Mouse (Mus musculus): ENCODE data around the gene Lcmt1. TPM values are rescaled to one million over a fixed set of nuclear protein-coding genes. Genes with fewer than 3 reads are reported as not detected.
A peak's percentile ranks its signal among the peaks of the same experiment; 100 is the strongest.

The Lcmt1 gene
- polyA plus RNA-seq, 1 experiment from 2014 or later: 50.2 TPM

GRCm38 (mm10) chr7:123453066-123453465 is 83.5 kb downstream of the Lcmt1 start:
- no peaks in the 10 kb centered on the region for H3K36me3 ChIP-seq
- H3K9me3 ChIP-seq: no peaks in the 10 kb centered on the region
- DNase-seq (ENCODE audit: low spot score): peak; percentile 42
- H3K4me3 ChIP-seq: no peak overlapping the region
- H3K27me3 ChIP-seq (ENCODE audit: insufficient read depth, poor library complexity, severe bottlenecking): no peaks in the 10 kb centered on the region
- no peak overlapping the region for H3K27ac ChIP-seq
- H3K4me1 ChIP-seq: peaks cover 7% of the 10 kb centered on the region; the same call in 1 of the 2 replicates
- WGBS: 68% methylated on average over 8 of the region's 8 CpGs

GRCm38 (mm10) chr7:123455088-123455487 is 85.5 kb downstream of the Lcmt1 start:
- 87% methylated on average over 3 of the region's 3 CpGs for WGBS

GRCm38 (mm10) chr7:123458309-123458708 is 88.7 kb downstream of the Lcmt1 start:
- DNase-seq (ENCODE audit: low spot score): no peak
- peaks cover 15% of the 10 kb centered on the region for H3K4me1 ChIP-seq
- 70% methylated on average over 4 of the region's 4 CpGs for WGBS

More at GRCm38 (mm10) chr7:123455088-123455487, 85.5 kb downstream of the Lcmt1 start:
- peaks cover 7% of the 10 kb centered on the region; the same call in 1 of the 2 replicates for H3K4me1 ChIP-seq
- DNase-seq (ENCODE audit: low spot score): no peak
- no peaks in the 10 kb centered on the region for H3K36me3 ChIP-seq
- no peaks in the 10 kb centered on the region for H3K27me3 ChIP-seq (ENCODE audit: insufficient read depth, poor library complexity, severe bottlenecking)
- no peak overlapping the region for H3K4me3 ChIP-seq
- no peaks in the 10 kb centered on the region for H3K9me3 ChIP-seq
- no peak overlapping the region for H3K27ac ChIP-seq

GRCm38 (mm10) chr7:123459247-123459646 is 89.7 kb downstream of the Lcmt1 start:
- no peak for DNase-seq (ENCODE audit: low spot score)
- Histone ChIP-seq H3K4me3 (no peak overlapping the region), H3K27me3 (ENCODE audit: insufficient read depth, poor library complexity, severe bottlenecking) (0 out of 2 replicates have a peak, but pooled peaks cover 1% of the 10 kb centered on the region), H3K4me1 (peaks cover 12% of the 10 kb centered on the region), H3K9me3 (no peaks in the 10 kb centered on the region), H3K36me3 (no peaks in the 10 kb centered on the region), H3K27ac (peak overlapping the region; percentile 53)
- 52% methylated on average over 4 of the region's 4 CpGs for WGBS

More at GRCm38 (mm10) chr7:123458309-123458708, 88.7 kb downstream of the Lcmt1 start:
- H3K27me3 ChIP-seq (ENCODE audit: insufficient read depth, poor library complexity, severe bottlenecking): no peaks in the 10 kb centered on the region
- no peaks in the 10 kb centered on the region for H3K9me3 ChIP-seq
- no peak overlapping the region; the same call in 1 of the 2 replicates for H3K27ac ChIP-seq
- no peaks in the 10 kb centered on the region for H3K36me3 ChIP-seq
- no peak overlapping the region for H3K4me3 ChIP-seq

- no peak for DNase-seq (ENCODE audit: low spot score)
- Histone ChIP-seq H3K9me3 (no peaks in the 10 kb centered on the region), H3K27ac (peak overlapping the region; percentile 72), H3K4me3 (no peak overlapping the region), H3K27me3 (ENCODE audit: insufficient read depth, poor library complexity, severe bottlenecking) (0 out of 2 replicates have a peak, but pooled peaks cover 3% of the 10 kb centered on the region), H3K36me3 (no peaks in the 10 kb centered on the region), H3K4me1 (peaks cover 12% of the 10 kb centered on the region)
- WGBS: 88% methylated on average over 4 of the region's 4 CpGs
Observed at GRCm38 (mm10) chr7:123461316-123461715, 91.7 kb downstream of the Lcmt1 start.

DNA sequence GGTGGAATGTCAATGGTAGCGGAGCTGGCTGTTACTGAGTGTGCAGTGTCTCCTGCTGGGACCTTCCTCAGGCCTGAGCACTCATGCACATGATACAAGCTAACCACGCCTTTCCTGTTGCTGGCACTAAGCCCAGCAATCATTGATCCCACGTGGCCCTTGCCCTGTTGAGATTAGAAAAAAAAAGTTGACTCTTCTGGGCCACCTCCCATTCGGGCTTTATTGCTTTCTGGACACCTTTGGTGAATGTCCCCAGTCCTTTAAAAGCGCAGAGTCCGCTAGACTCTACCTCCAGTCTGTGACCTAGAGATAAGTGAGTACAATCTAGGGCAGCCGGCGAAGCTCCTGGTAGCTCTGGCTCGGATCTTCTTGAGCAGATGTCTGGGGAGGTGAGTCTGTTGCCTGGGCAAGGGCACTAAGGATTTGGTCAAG is 92.5 kb downstream of the Lcmt1 start, which contains the start of gene Aqp8:
TSS of gene Aqp8 (plus strand) at position 222 of the 432 bp plus-strand sequence.
- Histone ChIP-seq H3K36me3 (no peaks in the 10 kb centered on the region), H3K4me3 (no peak within 1 kb of the TSS), H3K9me3 (no peaks in the 10 kb centered on the region), H3K27me3 (ENCODE audit: insufficient read depth, poor library complexity, severe bottlenecking) (0 out of 2 replicates have a peak, but pooled peaks cover 3% of the 10 kb centered on the region), H3K4me1 (peaks cover 12% of the 10 kb centered on the region), H3K27ac (peak within 1 kb of the TSS; percentile 72)
- peak; percentile 94 for DNase-seq (ENCODE audit: low spot score)
- WGBS: 52% methylated on average over 9 of the region's 9 CpGs

DNA sequence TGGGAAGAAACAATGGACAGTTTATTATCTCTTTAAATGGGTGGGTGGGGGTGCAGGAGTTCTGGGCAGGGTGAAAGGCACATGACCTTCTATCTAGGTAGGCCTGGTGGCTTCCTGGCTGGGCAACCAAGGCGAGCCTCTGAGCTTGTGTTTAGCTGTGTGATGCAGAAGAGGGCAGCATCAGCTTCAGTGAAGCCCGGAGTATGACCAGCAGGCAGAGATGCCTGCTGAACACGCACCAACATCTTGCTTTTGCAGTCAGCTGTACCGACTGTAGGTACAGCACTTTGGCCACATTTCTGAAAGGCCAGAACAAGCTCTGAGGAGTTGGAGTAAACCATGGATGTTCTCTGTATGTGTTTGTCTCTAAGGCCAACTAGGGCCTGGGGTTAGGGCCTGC is 94.0 kb downstream of the Lcmt1 start:
- DNase-seq (ENCODE audit: low spot score): peak; percentile 74
- 70% methylated on average over 4 of the region's 4 CpGs for WGBS
- Histone ChIP-seq H3K9me3 (no peaks in the 10 kb centered on the region), H3K27me3 (ENCODE audit: insufficient read depth, poor library complexity, severe bottlenecking) (0 out of 2 replicates have a peak, but pooled peaks cover 3% of the 10 kb centered on the region), H3K27ac (no peak overlapping the region), H3K36me3 (no peaks in the 10 kb centered on the region), H3K4me3 (no peak overlapping the region), H3K4me1 (peaks cover 15% of the 10 kb centered on the region)

GRCm38 (mm10) chr7:123465692-123466387 is 96.3 kb downstream of the Lcmt1 start:
- 36% methylated on average over 6 of the region's 6 CpGs for WGBS
- 0 out of 2 replicates have a peak, but pooled peaks cover 3% of the 10 kb centered on the region for H3K27me3 ChIP-seq (ENCODE audit: insufficient read depth, poor library complexity, severe bottlenecking)
- H3K9me3 ChIP-seq: no peaks in the 10 kb centered on the region
- H3K4me3 ChIP-seq: no peak overlapping the region
- DNase-seq (ENCODE audit: low spot score): peak; percentile 88
- H3K36me3 ChIP-seq: no peaks in the 10 kb centered on the region
- no peak overlapping the region for H3K27ac ChIP-seq
- peaks cover 15% of the 10 kb centered on the region for H3K4me1 ChIP-seq

DNA sequence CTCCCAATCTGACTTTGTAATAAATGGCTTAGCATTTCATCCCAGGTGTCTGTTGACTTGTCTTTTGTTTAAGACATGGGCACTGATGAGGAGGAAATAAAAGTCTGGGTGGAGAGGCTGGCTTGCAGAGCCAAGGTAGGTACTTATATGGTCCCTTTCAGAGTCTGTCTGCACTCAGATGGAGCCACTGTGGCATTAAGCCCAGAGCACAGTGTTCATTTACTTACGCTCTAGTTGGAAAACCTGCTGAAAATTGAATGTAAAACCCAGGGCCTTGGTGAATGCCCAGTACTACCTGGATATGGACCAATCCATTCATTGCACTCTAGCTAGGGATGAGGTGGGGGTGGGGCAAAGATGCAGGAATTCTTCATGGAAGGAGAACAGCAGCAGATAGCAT is 98.4 kb downstream of the Lcmt1 start:
- H3K36me3 ChIP-seq: no peaks in the 10 kb centered on the region
- 0 out of 2 replicates have a peak, but pooled peaks cover 3% of the 10 kb centered on the region for H3K27me3 ChIP-seq (ENCODE audit: insufficient read depth, poor library complexity, severe bottlenecking)
- WGBS: 95% methylated on average over 1 of the region's 1 CpGs
- H3K9me3 ChIP-seq: no peaks in the 10 kb centered on the region
- DNase-seq (ENCODE audit: low spot score): no peak
- peaks cover 3% of the 10 kb centered on the region; the same call in 1 of the 2 replicates for H3K4me1 ChIP-seq
- H3K27ac ChIP-seq: no peak overlapping the region
- no peak overlapping the region for H3K4me3 ChIP-seq

Other genes with a start within 250 kb of the Lcmt1 start
- gene Tnrc6a, start 245.9 kb upstream of the Lcmt1 start, polyA plus RNA-seq (2016; fragmentation: Nextera tagmentation; extraction: Ambion mirVana): 39.9 and 51.2 TPM in 2 replicates
- gene Slc5a11, start 155.0 kb upstream of the Lcmt1 start, polyA plus RNA-seq (2016; fragmentation: Nextera tagmentation; extraction: Ambion mirVana): 0.28 and 0.50 TPM in 2 replicates
- 24.0 and 27.0 TPM in 2 replicates for gene Arhgap17, start 131 bp downstream of the Lcmt1 start, polyA plus RNA-seq (2016; fragmentation: Nextera tagmentation; extraction: Ambion mirVana)
- 1.4 and 1.7 TPM in 2 replicates for gene Aqp8, start 92.5 kb downstream of the Lcmt1 start, polyA plus RNA-seq (2016; fragmentation: Nextera tagmentation; extraction: Ambion mirVana)
- 1.9 and 2.9 TPM in 2 replicates for gene Zkscan2, start 130.7 kb downstream of the Lcmt1 start, polyA plus RNA-seq (2016; fragmentation: Nextera tagmentation; extraction: Ambion mirVana)